Mouse (Mus musculus): ENCODE measurements around the gene Sec31b.

Sec31b gene

GRCm38 (mm10) chr19:44475268-44475667, 70.4 kb downstream of the Sec31b start:
- DNase-seq (ENCODE audit: low spot score in 2 of 2), result no peak

DNA sequence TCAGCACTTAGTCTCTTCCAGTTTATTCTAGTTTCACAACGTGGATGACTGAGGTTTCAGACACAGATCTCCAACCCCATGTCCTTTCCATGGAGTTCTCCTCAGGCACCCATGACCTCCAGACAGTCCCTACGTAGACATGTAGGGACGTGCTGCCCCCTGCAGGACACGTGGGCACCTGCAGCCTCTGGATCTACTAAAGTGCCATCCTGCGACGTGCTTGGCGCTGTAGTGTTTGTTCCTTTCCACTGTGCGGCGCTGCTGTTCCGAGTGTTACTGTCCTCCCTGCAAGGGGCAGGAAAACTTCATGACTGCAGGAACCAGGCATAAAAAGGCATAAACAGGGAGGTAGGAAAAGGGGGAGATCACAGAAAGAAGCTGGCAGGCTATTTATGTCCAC, 71.5 kb downstream of the Sec31b start:
- peak; percentile 42 to 80 for DNase-seq (ENCODE audit: low spot score in 2 of 2)
